Mouse (Mus musculus) small intestine, adult 2 months (tissue): Measurements from ENCODE around the gene Slc45a1.

Experiments used
- CTCF ChIP-seq: fragments of 200-500 bp; IDR thresholded peaks from 2 replicates; pipeline ENCODE4 v1.5.1; 2012; ENCODE audit warnings: low read depth, mild to moderate bottlenecking, control low read depth, inconsistent platforms, low read length, moderate library complexity, mixed read lengths; ENCODE audit not compliant: insufficient replicate concordance, insufficient read length; ENCODE audit errors: extremely low read depth
- POLR2A ChIP-seq: fragments of 200-500 bp; IDR thresholded peaks from 2 replicates; pipeline ENCODE4 v1.6.1; 2012; ENCODE audit warnings: low read depth, mild to moderate bottlenecking, control low read depth, inconsistent platforms, low read length, moderate library complexity

DNA sequence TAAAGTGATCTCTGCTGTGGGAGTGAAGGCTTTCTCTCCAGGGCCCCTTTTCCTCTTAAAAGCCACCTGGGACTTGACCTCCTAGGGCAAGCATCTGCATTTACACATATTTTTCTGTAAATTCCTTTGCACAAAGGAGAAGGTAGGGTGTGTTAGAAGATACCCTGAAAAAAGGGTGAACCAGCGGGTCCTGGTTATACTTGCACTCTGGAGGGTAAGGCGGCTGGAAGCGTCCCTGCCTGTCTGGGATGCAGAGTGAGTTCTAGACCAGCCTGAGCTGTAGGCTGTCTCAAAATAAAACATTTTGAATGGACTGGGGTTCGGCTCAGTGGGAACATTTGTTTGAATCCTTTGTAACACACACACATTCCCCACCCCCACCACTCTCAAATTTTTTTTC lies 60.4 kb downstream of the Slc45a1 start:
- TF ChIP-seq POLR2A (no peak), CTCF (no peak)
